Mouse (Mus musculus) erythroblast, embryonic 14.5 days (primary cell): Measurements from ENCODE around the gene Nacc2.

ENCODE experiments used
- GATA1 ChIP-seq: IDR thresholded peaks from 2 replicates; pipeline ENCODE4 v1.6.1; 2012; ENCODE audit warnings: low read length, inconsistent platforms, mixed read lengths
- TAL1 ChIP-seq: IDR thresholded peaks from 3 replicates; pipeline ENCODE4 v1.6.1; 2012; ENCODE audit warnings: low read length, inconsistent platforms, mixed read lengths

- TF ChIP-seq GATA1 = no peak
- TF ChIP-seq TAL1 = no peak
Measured at GRCm38 (mm10) chr2:26042603-26043002, 80.4 kb downstream of the Nacc2 start.
